Mouse (Mus musculus) lung, adult 2 months (tissue): Measurements from ENCODE around the gene Carmil1. TPM values are rescaled to one million over a fixed set of nuclear protein-coding genes. Genes with fewer than 3 reads are reported as not detected.

ENCODE experiments used
- DNase-seq: peaks from one replicate; pipeline ENCODE4 v3.0.0; 2022
- H3K4me1 ChIP-seq: fragments of 200-500 bp; 2 replicates; pipeline ENCODE4 v1.6.1; 2011; ENCODE audit warnings: low read length; ENCODE audit not compliant: control insufficient read depth, insufficient read depth
- H3K4me3 ChIP-seq: fragments of 200-500 bp; replicated peaks from 2 replicates; pipeline ENCODE3; 2011; ENCODE audit warnings: low read depth, mild to moderate bottlenecking, control low read depth, low read length; ENCODE audit errors: extremely low read depth
- CTCF ChIP-seq: fragments of 200-500 bp; IDR thresholded peaks from 2 replicates; pipeline ENCODE4 v1.5.1; 2011; ENCODE audit warnings: mild to moderate bottlenecking, low read length, control low read depth; ENCODE audit not compliant: insufficient read depth
- POLR2A ChIP-seq: fragments of 200-500 bp; IDR thresholded peaks from 2 replicates; pipeline ENCODE4 v1.6.1; 2011; ENCODE audit warnings: low read depth, mild to moderate bottlenecking, control low read depth, low read length, borderline replicate concordance; ENCODE audit errors: extremely low read depth
- WGBS: fragments of 180-500 bp; shearing (Covaris S2); methylation state at CpG from one replicate; pipeline ENCODE4 v1.1.7; 2018; 5-methylcytosine and 5-hydroxymethylcytosine counted together
- polyA plus RNA-seq: library from polyadenylated mRNA; depleted of rRNA; stranded (reverse); fragments of >200 nt; gene quantifications from 2 replicates; pipeline ENCODE4 v1.2.3, GENCODE M21; 2012

Carmil1 gene
- polyA plus RNA-seq, 1 experiment = 17.3 TPM

DNA sequence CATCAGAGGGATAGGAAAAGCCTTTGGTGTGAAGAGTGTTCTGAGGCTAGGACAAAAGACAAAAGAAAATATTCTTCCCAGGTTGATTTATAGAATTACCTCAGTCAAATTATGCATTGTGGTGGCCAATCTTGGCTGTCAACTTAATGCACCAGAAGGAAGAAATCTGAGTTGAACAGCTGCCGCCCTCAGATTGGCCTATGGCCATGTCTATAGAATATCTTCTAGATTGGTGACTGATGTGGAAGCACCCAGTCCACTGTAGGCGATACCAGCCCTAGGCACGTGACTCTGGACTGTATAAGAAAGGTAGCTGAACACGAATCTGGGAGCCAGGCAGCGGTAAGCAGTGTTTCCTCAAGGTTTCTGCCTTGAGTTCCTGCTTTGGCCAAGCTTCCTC, 134.1 kb downstream of the Carmil1 start:
- no peak for DNase-seq
- TF ChIP-seq CTCF = no peak
- no peak for TF ChIP-seq POLR2A
- 92% methylated on average over 5 of the region's 5 CpGs for WGBS
- Histone ChIP-seq H3K4me3 (no peak overlapping the region), H3K4me1 (no peaks in the 10 kb centered on the region; the same call in 1 of the 2 replicates)

DNA sequence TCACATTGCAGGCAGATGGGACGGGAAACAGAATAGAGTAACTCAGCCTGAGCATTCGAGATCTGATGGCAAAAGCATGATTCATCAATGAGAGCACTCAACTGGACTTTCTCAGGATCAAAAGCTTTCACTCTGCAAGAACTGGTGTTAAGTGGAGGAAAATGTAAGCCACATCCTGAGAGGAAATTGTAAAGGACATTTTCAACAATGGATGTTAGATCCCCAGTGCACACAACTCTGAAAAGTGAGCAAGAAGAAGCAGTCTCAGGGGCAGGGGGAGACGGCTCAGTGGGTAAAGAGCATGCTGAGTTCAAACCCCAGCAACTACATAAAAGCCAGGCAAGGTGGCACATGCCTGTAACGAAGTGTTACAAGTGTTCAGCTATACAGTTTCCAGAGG, 135.7 kb downstream of the Carmil1 start:
- no peak for DNase-seq
- Histone ChIP-seq H3K4me1 (no peaks in the 10 kb centered on the region; the same call in 1 of the 2 replicates), H3K4me3 (no peak overlapping the region)
- TF ChIP-seq POLR2A = no peak
- WGBS = 49% methylated on average over 4 of the region's 4 CpGs

DNA sequence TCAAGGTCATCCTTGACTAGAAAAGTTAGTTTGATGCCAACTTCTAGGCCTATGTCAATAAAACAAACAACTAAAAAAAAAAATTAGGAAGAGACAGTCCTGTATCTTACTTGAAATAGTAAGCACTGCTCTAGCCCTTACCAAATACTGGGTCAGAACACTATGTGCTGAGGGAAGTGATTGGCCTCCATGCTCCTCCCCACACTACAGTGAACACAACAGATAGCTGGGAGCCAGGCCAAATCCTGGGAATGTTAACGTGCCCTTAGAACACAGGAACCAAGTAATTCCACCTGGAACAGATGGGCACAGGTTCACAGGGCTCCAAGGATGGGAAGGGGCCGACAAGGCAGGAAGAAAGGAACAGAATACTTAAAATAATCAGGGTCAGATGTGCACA, 136.5 kb downstream of the Carmil1 start:
- WGBS = 35% methylated on average over 2 of the region's 2 CpGs
- no peak for TF ChIP-seq CTCF
- TF ChIP-seq POLR2A = no peak
- H3K4me3 ChIP-seq = no peak overlapping the region
- peak; percentile 25 for DNase-seq
- H3K4me1 ChIP-seq = no peaks in the 10 kb centered on the region; the same call in 1 of the 2 replicates

DNA sequence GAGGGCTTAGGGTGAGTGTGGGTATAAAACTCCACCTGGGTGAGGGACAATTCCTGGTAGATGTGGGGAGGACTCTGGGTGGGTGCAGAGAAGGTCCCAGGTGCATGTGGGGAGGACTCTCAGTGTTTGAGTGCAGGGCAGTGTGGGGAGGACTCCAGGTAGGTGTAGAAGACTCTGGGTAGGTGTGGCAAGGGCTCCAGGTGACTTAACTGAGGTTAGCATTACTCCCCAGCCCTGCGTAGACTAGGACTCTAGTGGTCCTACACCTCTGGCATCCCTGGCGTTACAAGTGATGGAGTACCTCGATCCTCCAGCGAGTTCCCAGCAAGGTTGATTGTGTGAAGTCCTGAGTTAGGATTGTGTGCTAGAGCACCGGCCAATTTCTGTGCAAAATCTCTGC, 143.8 kb downstream of the Carmil1 start:
- no peak for DNase-seq
- WGBS = 91% methylated on average over 5 of the region's 5 CpGs
- Histone ChIP-seq H3K4me1 (no peaks in the 10 kb centered on the region), H3K4me3 (no peak overlapping the region)
- TF ChIP-seq CTCF (no peak), POLR2A (no peak)

DNA sequence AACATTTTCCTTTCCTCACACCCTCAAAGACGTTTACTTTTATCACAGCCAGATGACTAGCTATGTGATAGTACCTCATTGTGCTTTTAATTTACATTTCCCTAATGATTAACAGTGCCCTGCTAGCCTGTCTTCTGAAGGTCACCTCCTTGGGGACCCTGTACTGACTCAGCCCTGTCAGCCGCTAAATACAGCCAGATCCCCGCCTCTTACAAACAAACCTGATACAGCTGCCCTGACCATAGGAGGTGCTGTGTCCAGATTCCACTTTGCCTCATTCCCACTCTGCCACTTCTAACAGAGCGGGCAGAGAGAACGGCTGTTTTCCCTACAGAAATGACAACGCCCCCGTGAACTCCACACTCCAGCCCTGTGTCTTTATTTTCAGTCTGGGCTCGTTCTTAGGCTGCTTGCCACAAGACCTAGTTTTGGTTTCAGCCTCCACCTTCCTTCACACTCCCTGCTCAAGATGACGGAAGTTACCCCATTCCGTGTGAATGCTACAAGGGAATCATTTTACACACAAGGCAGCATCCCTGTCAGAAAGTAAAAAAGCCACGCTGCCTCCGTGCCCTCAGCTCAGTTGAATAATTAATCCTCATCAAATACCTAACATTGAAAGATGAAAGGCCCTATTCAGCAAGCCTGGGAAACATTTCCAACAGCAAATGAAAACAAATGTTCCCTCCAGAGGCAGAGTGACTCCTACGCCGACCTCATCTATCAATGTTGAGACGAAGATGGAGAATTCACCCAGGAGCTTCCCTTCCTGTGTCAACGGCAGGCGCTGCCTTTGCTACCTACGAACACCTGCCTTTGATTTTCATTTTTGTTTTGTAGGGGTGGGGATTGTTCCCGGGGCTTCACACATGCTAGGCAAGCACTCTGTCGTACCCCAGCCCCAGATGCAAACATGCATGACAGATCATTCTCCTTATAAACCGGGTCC, 145.0 kb downstream of the Carmil1 start:
- WGBS = 50% methylated on average over 21 of the region's 21 CpGs
- DNase-seq = no peak
- Histone ChIP-seq H3K4me1 (no peaks in the 10 kb centered on the region), H3K4me3 (no peak overlapping the region)
- TF ChIP-seq CTCF (no peak), POLR2A (no peak)

DNA sequence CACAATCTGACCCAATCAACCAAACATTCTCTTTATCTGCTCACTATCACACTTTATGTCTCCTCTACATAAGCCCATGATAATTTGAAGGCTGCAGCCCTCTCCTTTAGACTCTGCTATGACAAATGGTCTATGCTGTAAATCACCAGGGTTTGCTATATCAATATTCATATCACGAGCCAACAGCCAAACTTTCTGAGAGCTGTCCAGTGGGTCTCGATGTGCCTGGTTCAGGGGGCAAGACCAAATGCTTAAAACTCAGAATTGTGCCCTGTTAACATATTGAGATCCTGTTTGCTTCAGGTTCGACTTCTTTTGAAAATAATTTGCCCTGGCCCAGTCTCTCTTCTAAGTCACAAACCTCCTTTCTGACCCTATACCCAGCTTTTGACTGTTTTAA, 147.7 kb downstream of the Carmil1 start:
- H3K4me3 ChIP-seq = no peak overlapping the region
- 86% methylated on average over 3 of the region's 3 CpGs for WGBS
- DNase-seq = no peak
- no peaks in the 10 kb centered on the region for H3K4me1 ChIP-seq
- no peak for TF ChIP-seq CTCF
- no peak for TF ChIP-seq POLR2A

DNA sequence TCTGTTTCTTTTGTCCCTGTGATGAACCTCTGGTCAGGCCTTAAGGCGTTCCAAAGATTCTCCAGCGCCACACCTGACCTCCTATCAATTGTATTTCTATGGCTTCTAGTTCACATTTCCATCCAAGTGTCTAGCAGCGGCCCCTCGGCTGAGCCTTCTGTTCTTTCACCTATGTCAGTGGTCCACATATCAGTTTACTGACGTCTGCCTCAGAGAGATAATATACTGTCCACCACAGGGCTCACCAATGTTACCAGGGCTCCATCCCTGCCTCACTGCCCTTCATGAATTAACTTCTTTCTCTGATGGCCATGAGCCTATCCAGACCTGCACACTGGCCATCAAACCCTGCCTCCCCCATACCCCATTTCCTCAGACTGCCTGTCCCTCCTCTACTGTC, 149.3 kb downstream of the Carmil1 start:
- 96% methylated on average over 5 of the region's 5 CpGs for WGBS

DNA sequence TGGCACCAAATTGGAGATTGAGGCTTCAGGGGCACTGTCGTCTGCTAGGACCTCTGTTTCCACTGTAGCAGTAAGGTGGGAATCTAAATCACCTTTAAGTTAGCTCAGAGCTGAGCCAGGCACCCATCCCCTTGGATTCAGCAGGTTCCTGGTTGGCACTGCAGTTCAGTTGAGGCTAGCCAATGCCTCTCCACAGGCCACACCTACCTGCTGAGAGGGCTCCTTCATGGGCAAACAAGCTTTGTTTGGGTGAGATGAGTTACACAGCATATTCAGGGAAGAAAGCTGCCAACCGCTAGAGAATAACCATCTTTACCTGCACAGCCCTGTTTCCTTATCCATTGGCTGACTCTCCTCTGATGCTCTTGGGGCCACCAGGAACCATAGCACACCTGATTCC, 149.9 kb downstream of the Carmil1 start:
- WGBS = 77% methylated on average over 2 of the region's 2 CpGs

More for the DNA sequence above, 149.3 kb downstream of the Carmil1 start:
- no peak for TF ChIP-seq CTCF
- no peak for TF ChIP-seq POLR2A
- no peak overlapping the region for H3K4me3 ChIP-seq
- H3K4me1 ChIP-seq = no peaks in the 10 kb centered on the region
- DNase-seq = no peak

DNA sequence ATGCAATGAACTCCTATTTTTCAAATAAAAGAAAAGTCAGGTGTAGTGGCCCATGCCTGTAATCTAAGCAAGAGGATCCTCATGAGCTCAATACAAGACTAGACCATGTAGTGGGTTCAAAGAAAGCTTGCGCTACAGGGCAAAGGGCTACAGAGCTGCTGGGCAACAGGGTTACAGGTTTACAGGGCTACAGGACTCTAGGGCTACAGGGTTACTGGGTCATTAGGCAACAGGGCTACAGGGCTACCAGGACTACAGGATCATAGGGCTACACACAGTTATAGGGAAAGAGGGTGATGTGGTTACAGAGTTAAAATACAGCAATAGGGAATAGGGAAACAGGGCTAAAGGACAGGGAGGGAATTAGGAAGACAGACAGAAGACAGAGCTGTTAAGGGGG, 151.9 kb downstream of the Carmil1 start:
- TF ChIP-seq CTCF (no peak), POLR2A (no peak)

More for the DNA sequence above, 149.9 kb downstream of the Carmil1 start:
- Histone ChIP-seq H3K4me1 (no peaks in the 10 kb centered on the region), H3K4me3 (no peak overlapping the region)
- no peak for TF ChIP-seq POLR2A
- TF ChIP-seq CTCF = no peak
- no peak for DNase-seq

DNA sequence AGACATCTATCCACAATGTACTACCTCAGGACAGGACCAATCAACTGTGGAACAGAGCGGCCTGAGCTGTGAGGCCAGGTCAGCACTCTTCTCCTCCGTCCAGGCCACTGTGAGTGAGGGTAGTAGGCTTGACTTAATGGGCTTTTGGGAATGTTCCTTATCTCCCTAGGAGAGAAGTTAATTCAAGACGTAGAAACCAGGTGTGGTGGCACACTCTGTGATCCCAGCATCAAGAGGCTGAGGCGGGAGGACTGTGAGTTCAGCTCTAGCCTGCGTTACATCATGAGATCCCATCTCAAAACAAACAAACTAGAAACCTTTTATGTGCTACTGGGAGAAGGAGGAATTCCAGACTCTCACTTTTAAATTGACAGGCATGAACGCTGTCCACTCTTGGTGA, 154.7 kb downstream of the Carmil1 start:
- no peak overlapping the region for H3K4me3 ChIP-seq
- 68% methylated on average over 6 of the region's 6 CpGs for WGBS
- DNase-seq = no peak
- no peak for TF ChIP-seq CTCF
- no peak for TF ChIP-seq POLR2A
- no peaks in the 10 kb centered on the region for H3K4me1 ChIP-seq

More for the DNA sequence above, 151.9 kb downstream of the Carmil1 start:
- 100% methylated on average over 1 of the region's 1 CpGs for WGBS
- Histone ChIP-seq H3K4me1 (no peaks in the 10 kb centered on the region), H3K4me3 (no peak overlapping the region)
- no peak for DNase-seq

DNA sequence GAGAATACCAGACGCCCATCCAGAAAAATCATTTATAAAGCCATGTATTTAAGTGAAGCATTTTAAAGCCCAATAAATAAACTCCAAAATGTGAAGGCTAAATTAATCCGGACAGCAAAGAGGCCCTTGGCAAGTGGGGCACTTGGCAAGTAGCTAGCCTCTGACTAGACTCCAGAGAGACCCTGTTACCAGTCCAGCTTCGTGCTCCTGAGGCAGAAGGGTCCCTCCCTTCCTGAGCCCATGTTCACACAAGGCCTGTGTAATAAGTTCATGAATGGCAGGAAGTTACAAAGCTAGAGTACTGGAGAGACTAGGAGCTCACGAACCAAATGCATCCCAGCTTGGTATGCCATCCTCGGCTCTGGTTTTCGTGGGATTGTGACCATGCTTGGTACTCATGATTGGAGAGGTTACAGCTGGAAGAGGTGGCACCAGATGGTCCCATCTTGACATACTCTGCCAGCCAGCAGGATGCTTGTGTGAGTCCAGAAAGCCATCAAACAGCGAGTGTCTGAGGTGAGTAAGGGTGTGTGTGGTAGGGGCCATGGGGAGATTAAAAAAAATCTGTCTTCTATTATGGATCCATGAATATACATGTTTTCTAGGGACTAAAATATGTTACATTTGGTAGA, 163.3 kb downstream of the Carmil1 start:
- no peak overlapping the region for H3K4me3 ChIP-seq
- peaks cover 3% of the 10 kb centered on the region; the same call in 1 of the 2 replicates for H3K4me1 ChIP-seq
- TF ChIP-seq POLR2A = no peak
- WGBS = 53% methylated on average over 7 of the region's 7 CpGs
- no peak for DNase-seq
